Mouse (Mus musculus): ENCODE data around the gene Calu. TPM values are rescaled to one million over a fixed set of nuclear protein-coding genes. Genes with fewer than 3 reads are reported as not detected.

Gene Calu
- 166 and 187 TPM in 2 replicates for polyA plus RNA-seq (2015; fragmentation: Nextera tagmentation; extraction: Ambion mirVana)

- Histone ChIP-seq H3K4me2 (ENCODE audit: low read length) (peak within 1 kb of the TSS; percentile 88), H3K4me1 (ENCODE audit: control insufficient read depth, insufficient read depth, low read depth, low read length) (peaks cover 10% of the 10 kb centered on the region), H3K9me3 (ENCODE audit: control insufficient read depth, low read length) (no peaks in the 10 kb centered on the region), H3K36me3 (ENCODE audit: control insufficient read depth, insufficient read depth, low read length) (no peaks in the 10 kb centered on the region), H3K27ac (ENCODE audit: low read depth, low read length) (peak within 1 kb of the TSS; percentile 89), H3K9ac (ENCODE audit: low read depth, low read length) (peak within 1 kb of the TSS; percentile 78), H3K4me3 (ENCODE audit: low read length) (peak within 1 kb of the TSS; percentile 63), H3K27me3 (replicated peaks; ENCODE audit: control insufficient read depth, insufficient read depth, low read length) (peaks cover 4% of the 10 kb centered on the region; the same call in 1 of the 2 replicates)
- WGBS = 0% methylated on average over 51 of the region's 55 CpGs
- ATAC-seq = peak; percentile 100
Measured at GRCm38 (mm10) chr6:29347665-29348370, at the start of gene Calu. Calu (plus strand) TSS chr6:29348069.

DNA sequence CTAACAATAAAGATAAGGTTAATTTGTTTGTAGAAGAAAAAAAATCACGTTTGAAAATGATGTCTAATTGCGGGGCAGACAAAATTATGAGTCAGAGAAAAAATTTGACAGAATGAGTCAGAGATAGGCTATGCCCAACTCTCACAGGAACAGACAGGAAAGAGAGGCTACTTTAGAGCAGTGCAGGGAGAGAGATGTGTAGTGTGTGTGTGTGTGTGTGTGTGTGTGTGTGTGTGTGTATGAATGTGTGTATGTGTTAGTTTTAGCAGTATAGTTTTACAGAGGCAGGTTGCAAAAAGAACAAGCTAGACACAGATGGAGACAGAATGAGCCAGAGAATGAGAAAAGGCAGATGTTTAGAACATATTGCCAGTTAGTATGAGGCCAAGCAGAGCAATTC is 48.8 kb upstream of the Calu start:
- ATAC-seq = no peak
- H3K27ac ChIP-seq (ENCODE audit: low read depth, low read length) = no peak overlapping the region
- H3K36me3 ChIP-seq (ENCODE audit: control insufficient read depth, insufficient read depth, low read length) = no peaks in the 10 kb centered on the region
- H3K4me2 ChIP-seq (ENCODE audit: low read length) = no peak overlapping the region
- no peak overlapping the region for H3K4me3 ChIP-seq (ENCODE audit: low read length)
- H3K27me3 ChIP-seq (replicated peaks; ENCODE audit: control insufficient read depth, insufficient read depth, low read length) = no peaks in the 10 kb centered on the region
- 72% methylated on average over 2 of the region's 2 CpGs for WGBS
- no peak overlapping the region for H3K9ac ChIP-seq (ENCODE audit: low read depth, low read length)
- no peaks in the 10 kb centered on the region; the same call in 1 of the 2 replicates for H3K9me3 ChIP-seq (ENCODE audit: control insufficient read depth, low read length)
- no peaks in the 10 kb centered on the region for H3K4me1 ChIP-seq (ENCODE audit: control insufficient read depth, insufficient read depth, low read depth, low read length)

- Histone ChIP-seq H3K27me3 (replicated peaks; ENCODE audit: control insufficient read depth, insufficient read depth, low read length) (no peaks in the 10 kb centered on the region), H3K4me1 (ENCODE audit: control insufficient read depth, insufficient read depth, low read depth, low read length) (no peaks in the 10 kb centered on the region), H3K4me2 (ENCODE audit: low read length) (no peak overlapping the region), H3K27ac (ENCODE audit: low read depth, low read length) (no peak overlapping the region), H3K36me3 (ENCODE audit: control insufficient read depth, insufficient read depth, low read length) (no peaks in the 10 kb centered on the region), H3K9ac (ENCODE audit: low read depth, low read length) (no peak overlapping the region), H3K9me3 (ENCODE audit: control insufficient read depth, low read length) (no peaks in the 10 kb centered on the region; the same call in 1 of the 2 replicates), H3K4me3 (ENCODE audit: low read length) (no peak overlapping the region)
- no peak for ATAC-seq
Measured at GRCm38 (mm10) chr6:29303251-29303650, 44.6 kb upstream of the Calu start.

DNA sequence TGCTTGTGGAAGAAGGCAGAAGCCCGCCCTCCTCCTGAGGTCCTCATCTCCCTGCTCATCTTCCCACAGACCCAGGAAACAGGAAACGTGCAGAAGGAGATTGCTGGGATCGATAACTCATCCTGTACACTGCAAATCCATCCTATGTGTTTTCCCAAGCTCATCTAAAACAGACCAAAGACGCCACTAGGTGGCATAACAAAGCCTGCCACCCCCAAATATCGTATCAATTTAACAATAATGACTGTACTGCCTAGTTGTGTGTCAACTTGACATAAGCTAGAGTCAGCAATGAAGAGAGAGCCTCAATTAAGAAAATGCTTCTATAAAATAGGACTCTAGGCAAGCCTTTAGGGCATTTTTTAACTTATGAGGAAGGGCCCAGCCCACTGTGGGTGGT is 44.1 kb upstream of the Calu start:
- WGBS = 56% methylated on average over 5 of the region's 5 CpGs
- no peak for ATAC-seq
- no peak overlapping the region for H3K9ac ChIP-seq (ENCODE audit: low read depth, low read length)
- no peak overlapping the region for H3K4me2 ChIP-seq (ENCODE audit: low read length)
- no peak overlapping the region for H3K4me3 ChIP-seq (ENCODE audit: low read length)
- H3K9me3 ChIP-seq (ENCODE audit: control insufficient read depth, low read length) = no peaks in the 10 kb centered on the region; the same call in 1 of the 2 replicates
- H3K4me1 ChIP-seq (ENCODE audit: control insufficient read depth, insufficient read depth, low read depth, low read length) = no peaks in the 10 kb centered on the region
- no peaks in the 10 kb centered on the region for H3K36me3 ChIP-seq (ENCODE audit: control insufficient read depth, insufficient read depth, low read length)
- H3K27ac ChIP-seq (ENCODE audit: low read depth, low read length) = no peak overlapping the region
- H3K27me3 ChIP-seq (replicated peaks; ENCODE audit: control insufficient read depth, insufficient read depth, low read length) = no peaks in the 10 kb centered on the region

DNA sequence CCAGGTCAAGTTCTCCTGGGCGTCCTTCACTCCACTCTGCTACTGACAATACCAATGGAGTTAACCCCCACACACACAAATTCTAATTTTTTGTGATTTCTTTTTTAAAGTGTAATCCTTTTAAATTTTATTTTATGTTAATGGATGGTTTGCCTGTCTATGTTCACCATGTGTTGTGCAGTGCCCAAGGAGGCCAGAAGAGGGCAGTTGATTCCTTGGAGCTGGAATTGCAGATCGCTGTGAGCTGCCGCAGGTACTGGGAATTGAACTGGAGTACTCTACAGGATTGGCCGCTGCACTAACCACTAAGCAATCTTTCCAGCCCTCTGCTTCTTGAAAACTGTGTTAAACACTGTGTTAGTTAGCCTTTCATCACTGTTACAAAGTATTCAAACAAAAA is 42.4 kb upstream of the Calu start:
- Histone ChIP-seq H3K27me3 (replicated peaks; ENCODE audit: control insufficient read depth, insufficient read depth, low read length) (no peaks in the 10 kb centered on the region), H3K4me1 (ENCODE audit: control insufficient read depth, insufficient read depth, low read depth, low read length) (no peaks in the 10 kb centered on the region), H3K36me3 (ENCODE audit: control insufficient read depth, insufficient read depth, low read length) (no peaks in the 10 kb centered on the region), H3K4me2 (ENCODE audit: low read length) (no peak overlapping the region), H3K27ac (ENCODE audit: low read depth, low read length) (no peak overlapping the region), H3K4me3 (ENCODE audit: low read length) (no peak overlapping the region), H3K9me3 (ENCODE audit: control insufficient read depth, low read length) (no peaks in the 10 kb centered on the region), H3K9ac (ENCODE audit: low read depth, low read length) (no peak overlapping the region)
- no peak for ATAC-seq
- 93% methylated on average over 4 of the region's 4 CpGs for WGBS

- Histone ChIP-seq H3K9ac (ENCODE audit: low read depth, low read length) (no peak overlapping the region), H3K9me3 (ENCODE audit: control insufficient read depth, low read length) (no peaks in the 10 kb centered on the region), H3K36me3 (ENCODE audit: control insufficient read depth, insufficient read depth, low read length) (no peaks in the 10 kb centered on the region), H3K4me1 (ENCODE audit: control insufficient read depth, insufficient read depth, low read depth, low read length) (no peaks in the 10 kb centered on the region), H3K4me2 (ENCODE audit: low read length) (no peak overlapping the region), H3K27ac (ENCODE audit: low read depth, low read length) (no peak overlapping the region), H3K4me3 (ENCODE audit: low read length) (no peak overlapping the region), H3K27me3 (replicated peaks; ENCODE audit: control insufficient read depth, insufficient read depth, low read length) (no peaks in the 10 kb centered on the region)
- 91% methylated on average over 16 of the region's 16 CpGs for WGBS
- ATAC-seq = no peak
Measured at GRCm38 (mm10) chr6:29308846-29309605, 38.8 kb upstream of the Calu start.

DNA sequence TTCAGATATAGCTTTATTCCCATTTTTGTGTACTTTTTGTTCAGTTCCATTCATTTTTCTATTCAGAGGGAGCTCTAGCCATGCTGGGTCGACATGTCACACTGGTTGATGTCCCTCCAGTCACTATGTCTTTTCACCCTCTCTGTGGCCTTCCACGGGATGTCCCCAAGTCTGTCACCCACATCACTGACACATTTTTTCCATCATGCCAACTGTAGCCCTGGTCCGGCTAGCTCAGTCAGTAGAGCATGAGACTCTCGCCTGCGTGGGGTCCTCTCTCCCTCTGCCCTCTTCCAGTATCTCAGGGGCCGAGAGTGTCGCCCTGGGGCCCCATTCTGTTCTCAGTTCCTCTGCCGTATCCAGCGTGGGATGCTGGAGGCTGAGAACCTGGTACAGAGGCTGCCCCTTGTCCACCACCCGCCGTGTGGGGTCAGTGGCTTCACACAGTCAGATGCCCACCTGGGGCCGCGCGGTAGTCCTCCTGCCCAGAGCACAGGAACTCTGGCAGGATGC is 34.1 kb upstream of the Calu start:
- no peak overlapping the region for H3K27ac ChIP-seq (ENCODE audit: low read depth, low read length)
- H3K9ac ChIP-seq (ENCODE audit: low read depth, low read length) = no peak overlapping the region
- H3K27me3 ChIP-seq (replicated peaks; ENCODE audit: control insufficient read depth, insufficient read depth, low read length) = no peaks in the 10 kb centered on the region
- no peak overlapping the region for H3K4me2 ChIP-seq (ENCODE audit: low read length)
- no peak overlapping the region for H3K4me3 ChIP-seq (ENCODE audit: low read length)
- H3K4me1 ChIP-seq (ENCODE audit: control insufficient read depth, insufficient read depth, low read depth, low read length) = no peaks in the 10 kb centered on the region
- no peaks in the 10 kb centered on the region for H3K9me3 ChIP-seq (ENCODE audit: control insufficient read depth, low read length)
- 69% methylated on average over 14 of the region's 14 CpGs for WGBS
- no peaks in the 10 kb centered on the region for H3K36me3 ChIP-seq (ENCODE audit: control insufficient read depth, insufficient read depth, low read length)
- ATAC-seq = no peak

- ATAC-seq = no peak
- 78% methylated on average over 2 of the region's 2 CpGs for WGBS
- H3K4me1 ChIP-seq (ENCODE audit: control insufficient read depth, insufficient read depth, low read depth, low read length) = no peaks in the 10 kb centered on the region
- no peak overlapping the region for H3K27ac ChIP-seq (ENCODE audit: low read depth, low read length)
- no peak overlapping the region for H3K9ac ChIP-seq (ENCODE audit: low read depth, low read length)
- no peak overlapping the region for H3K4me2 ChIP-seq (ENCODE audit: low read length)
- H3K4me3 ChIP-seq (ENCODE audit: low read length) = no peak overlapping the region
- no peaks in the 10 kb centered on the region for H3K36me3 ChIP-seq (ENCODE audit: control insufficient read depth, insufficient read depth, low read length)
- no peaks in the 10 kb centered on the region for H3K9me3 ChIP-seq (ENCODE audit: control insufficient read depth, low read length)
- no peaks in the 10 kb centered on the region for H3K27me3 ChIP-seq (replicated peaks; ENCODE audit: control insufficient read depth, insufficient read depth, low read length)
Measured at GRCm38 (mm10) chr6:29317286-29317685, 30.6 kb upstream of the Calu start.

DNA sequence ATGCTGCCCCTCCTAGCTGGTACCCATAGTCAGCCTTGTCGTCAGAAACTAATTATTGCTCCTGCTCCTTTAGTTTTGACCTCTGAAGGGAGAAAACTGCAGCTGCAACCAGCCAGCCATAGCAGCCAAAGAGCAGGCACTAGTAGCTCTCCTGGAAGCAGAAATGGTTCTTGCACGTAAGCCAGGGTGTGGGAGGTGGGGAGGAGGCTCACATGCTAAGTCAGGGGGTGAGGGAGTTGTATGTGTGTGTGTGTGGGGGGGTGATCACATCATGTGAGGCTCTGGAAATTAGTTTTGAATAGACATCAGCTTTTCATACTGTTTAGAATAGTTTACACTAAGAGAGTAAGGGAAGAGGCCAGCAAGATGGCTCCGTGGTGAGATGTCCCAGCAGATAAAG is 29.9 kb upstream of the Calu start:
- H3K4me3 ChIP-seq (ENCODE audit: low read length) = no peak overlapping the region
- no peak overlapping the region for H3K27ac ChIP-seq (ENCODE audit: low read depth, low read length)
- H3K9me3 ChIP-seq (ENCODE audit: control insufficient read depth, low read length) = no peaks in the 10 kb centered on the region
- H3K27me3 ChIP-seq (replicated peaks; ENCODE audit: control insufficient read depth, insufficient read depth, low read length) = no peaks in the 10 kb centered on the region
- no peak overlapping the region for H3K9ac ChIP-seq (ENCODE audit: low read depth, low read length)
- H3K36me3 ChIP-seq (ENCODE audit: control insufficient read depth, insufficient read depth, low read length) = no peaks in the 10 kb centered on the region
- WGBS = 66% methylated on average over 3 of the region's 3 CpGs
- H3K4me2 ChIP-seq (ENCODE audit: low read length) = no peak overlapping the region
- no peak for ATAC-seq
- no peaks in the 10 kb centered on the region for H3K4me1 ChIP-seq (ENCODE audit: control insufficient read depth, insufficient read depth, low read depth, low read length)
